Mouse (Mus musculus): Measurements from ENCODE around the gene 2410131K14Rik.

Gene 2410131K14Rik

GRCm38 (mm10) chr5:118244606-118245443 is at the start of gene 2410131K14Rik, which contains the start of gene Rnft2:
Gene 2410131K14Rik, plus strand, starts transcription at chr5:118245227.
Gene Rnft2, minus strand, starts transcription at chr5:118245116.
- peak; percentile 99 for DNase-seq (ENCODE audit: low spot score in 2 of 2)

- no peak for DNase-seq (ENCODE audit: low spot score in 2 of 2)
Measured at GRCm38 (mm10) chr5:118197421-118197820, 47.6 kb upstream of the 2410131K14Rik start.

GRCm38 (mm10) chr5:118199670-118200069 is 45.4 kb upstream of the 2410131K14Rik start:
- no peak for DNase-seq (ENCODE audit: low spot score in 2 of 2)

- DNase-seq (ENCODE audit: low spot score in 2 of 2): no peak
Measured at GRCm38 (mm10) chr5:118204675-118205440, 40.2 kb upstream of the 2410131K14Rik start.

- no peak for DNase-seq (ENCODE audit: low spot score in 2 of 2)
Measured at GRCm38 (mm10) chr5:118205852-118206251, 39.2 kb upstream of the 2410131K14Rik start.

- no peak for DNase-seq (ENCODE audit: low spot score in 2 of 2)
Measured at GRCm38 (mm10) chr5:118214012-118214411, 31.0 kb upstream of the 2410131K14Rik start.

GRCm38 (mm10) chr5:118214418-118215154 is 30.4 kb upstream of the 2410131K14Rik start:
- DNase-seq (ENCODE audit: low spot score in 2 of 2): peak; percentile 48 to 76

- DNase-seq (ENCODE audit: low spot score in 2 of 2): no peak
Measured at GRCm38 (mm10) chr5:118217410-118217809, 27.6 kb upstream of the 2410131K14Rik start.

GRCm38 (mm10) chr5:118223142-118223757 is 21.8 kb upstream of the 2410131K14Rik start:
- no peak for DNase-seq (ENCODE audit: low spot score in 2 of 2)

- DNase-seq (ENCODE audit: low spot score in 2 of 2): no peak
Measured at GRCm38 (mm10) chr5:118230071-118230611, 14.9 kb upstream of the 2410131K14Rik start.

GRCm38 (mm10) chr5:118236891-118237290 is 8.1 kb upstream of the 2410131K14Rik start:
- no peak for DNase-seq (ENCODE audit: low spot score in 2 of 2)

GRCm38 (mm10) chr5:118239671-118240070 is 5.4 kb upstream of the 2410131K14Rik start:
- no peak for DNase-seq (ENCODE audit: low spot score in 2 of 2)

GRCm38 (mm10) chr5:118245606-118246308 is 730 bp downstream of the 2410131K14Rik start:
- no peak for DNase-seq (ENCODE audit: low spot score in 2 of 2)

- DNase-seq (ENCODE audit: low spot score in 2 of 2): no peak
Measured at GRCm38 (mm10) chr5:118247378-118247777, 2.4 kb downstream of the 2410131K14Rik start.

- no peak for DNase-seq (ENCODE audit: low spot score in 2 of 2)
Measured at GRCm38 (mm10) chr5:118250987-118251386, 6.0 kb downstream of the 2410131K14Rik start.

GRCm38 (mm10) chr5:118253551-118253950 is 8.5 kb downstream of the 2410131K14Rik start:
- DNase-seq (ENCODE audit: low spot score in 2 of 2): no peak

- no peak for DNase-seq (ENCODE audit: low spot score in 2 of 2)
Measured at GRCm38 (mm10) chr5:118256981-118257380, 12.0 kb downstream of the 2410131K14Rik start.

- DNase-seq (ENCODE audit: low spot score in 2 of 2): no peak
Measured at GRCm38 (mm10) chr5:118259152-118259551, 14.1 kb downstream of the 2410131K14Rik start.

GRCm38 (mm10) chr5:118259636-118260035 is 14.6 kb downstream of the 2410131K14Rik start:
- DNase-seq (ENCODE audit: low spot score in 2 of 2): no peak

GRCm38 (mm10) chr5:118260055-118260454 is 15.0 kb downstream of the 2410131K14Rik start:
- no peak for DNase-seq (ENCODE audit: low spot score in 2 of 2)
